Mouse (Mus musculus): ENCODE measurements around the gene Ppfia1. TPM values are rescaled to one million over a fixed set of nuclear protein-coding genes. Genes with fewer than 3 reads are reported as not detected.

Ppfia1 gene
- total RNA-seq, 4 experiments from 2014 or later, result 20.8 to 28.2 (median 25.6) TPM

DNA sequence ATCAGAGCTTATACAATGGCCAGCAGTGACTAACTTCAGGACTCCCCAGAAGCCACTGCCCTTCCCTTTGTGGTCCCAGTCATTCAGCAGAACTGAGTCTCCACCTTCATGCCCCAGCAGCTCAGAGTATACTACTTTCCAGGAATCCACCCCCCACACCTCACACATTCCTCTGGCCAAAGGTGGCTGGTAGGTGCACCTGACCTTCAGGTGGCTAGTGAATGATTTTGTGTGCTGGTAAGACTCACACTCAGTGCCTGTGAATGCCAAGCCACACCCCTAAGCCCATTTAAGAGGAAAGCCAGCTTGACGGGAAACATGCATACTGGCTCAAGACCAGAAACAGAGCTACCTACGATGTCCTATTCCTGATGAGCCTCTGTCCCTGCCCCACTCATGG, 120.6 kb downstream of the Ppfia1 start:
- DNase-seq (ENCODE audit: low spot score in 2 of 2), result no peak

DNA sequence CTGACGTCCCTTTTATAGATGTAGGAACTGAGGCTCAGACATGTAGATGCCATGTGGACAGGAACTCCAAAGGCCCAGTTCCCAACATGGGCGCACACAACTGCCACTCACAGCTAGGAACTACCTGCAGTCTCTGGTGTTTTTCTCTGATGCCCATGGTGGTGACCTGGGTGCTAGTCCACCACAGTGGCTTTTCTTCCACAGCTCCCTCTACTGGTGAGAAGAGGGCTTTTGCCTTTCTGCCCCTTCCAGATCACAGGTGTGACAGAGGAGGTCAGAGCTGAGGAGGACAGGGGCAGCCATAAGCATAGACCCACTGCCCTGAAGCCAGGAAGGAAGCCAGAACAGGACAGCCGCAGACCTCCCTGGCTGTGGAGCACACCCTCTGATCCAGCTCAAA, 126.1 kb downstream of the Ppfia1 start:
- DNase-seq (ENCODE audit: low spot score in 2 of 2), result no peak

Other genes with a start within 250 kb of the Ppfia1 start
- 10 to 100 TPM; 16.6 to 19.3 (median 17.9) TPM for gene Cttn, start 82.7 kb downstream of the Ppfia1 start, total RNA-seq (2022)
- gene Fadd, start 28.7 kb upstream of the Ppfia1 start, total RNA-seq (2022), result 1 to 10 TPM; 2.1 to 2.7 (median 2.4) TPM
- 1 to 10 TPM; 1.1 to 2.7 (median 1.9) TPM for gene Ano1, start 198.2 kb upstream of the Ppfia1 start, total RNA-seq (2022)